Mouse (Mus musculus) gastrocnemius, postnatal 36 days (tissue): ENCODE results near the gene Spout1. TPM values are rescaled to one million over a fixed set of nuclear protein-coding genes. Genes with fewer than 3 reads are reported as not detected.
"Not testable (repeated sequence)": the region's sequence is repeated elsewhere in the genome, so short reads cannot be mapped to it uniquely, and the experiment has no call there.

Experiments used
- DNase-seq, 2 experiments: peaks; one replicate each; pipeline ENCODE4 v3.0.0; 2022
- intact Hi-C: fragments of 180-260 bp; cut with DNase I; formaldehyde crosslinking; loops from one replicate; pipeline ENCODE4 v1.15.1; 2025
- total RNA-seq, 2 experiments: library from RNA; stranded (reverse); gene quantifications; 2 replicates each; pipeline ENCODE4 v1.2.3; 2021

The Spout1 gene
- total RNA-seq, 2 experiments from 2014 or later = 4.5 to 4.8 TPM

GRCm38 (mm10) chr2:30183721-30184120 is 5.5 kb upstream of the Spout1 start:
- DNase-seq = no peak
- intact Hi-C loops = no loop called here

GRCm38 (mm10) chr2:30182424-30182823 is 4.2 kb upstream of the Spout1 start:
- intact Hi-C loops = no loop called here
- no peak for DNase-seq

GRCm38 (mm10) chr2:30178711-30179110 is 452 bp upstream of the Spout1 start:
- not testable (repeated sequence) for DNase-seq
- intact Hi-C loops = loop anchor here (2.0 to 5.0 kb wide), 2 partner anchors 24 to 94 kb away; no protein-coding TSS in a partner anchor

- no peak for DNase-seq
- intact Hi-C loops = loop anchor here (5.0 kb wide), 1 partner anchor 96 kb away; no protein-coding TSS in a partner anchor
Observed at GRCm38 (mm10) chr2:30176561-30176960, 1.7 kb downstream of the Spout1 start.

- intact Hi-C loops = loop anchor here (5.0 kb wide), 1 partner anchor 96 kb away; no protein-coding TSS in a partner anchor
- no peak for DNase-seq
Observed at GRCm38 (mm10) chr2:30175897-30176296, 2.4 kb downstream of the Spout1 start.

- intact Hi-C loops = no loop called here
- DNase-seq = peak in 1 of 2 experiments; percentile 27
Observed at GRCm38 (mm10) chr2:30173541-30174240, 4.6 kb downstream of the Spout1 start.

GRCm38 (mm10) chr2:30171997-30172382 is 6.3 kb downstream of the Spout1 start:
- DNase-seq = no peak
- intact Hi-C loops = no loop called here

GRCm38 (mm10) chr2:30171371-30171996 is 6.8 kb downstream of the Spout1 start, which contains the start of gene Endog:
Gene Endog, plus strand, starts transcription at chr2:30171493.
- intact Hi-C loops = no loop called here
- DNase-seq = peak; percentile 83 to 84

DNA sequence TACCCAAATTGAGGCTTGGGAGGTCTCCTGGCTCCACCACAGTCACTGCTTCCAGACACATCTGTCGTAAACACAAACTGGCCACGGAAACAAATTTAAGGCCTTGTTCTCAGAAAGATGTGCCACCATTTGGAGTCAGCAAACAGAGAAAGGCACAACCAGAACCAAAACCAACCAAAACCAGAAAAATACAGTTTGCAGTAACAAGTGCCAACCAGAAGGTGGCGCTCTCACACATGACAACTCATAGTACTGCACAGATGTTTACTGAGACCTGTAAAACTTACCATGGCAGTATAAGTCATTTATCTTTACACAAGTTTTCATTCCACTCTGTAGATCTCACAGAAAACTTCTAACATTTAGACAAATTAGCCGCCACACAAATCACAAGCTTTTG is 11.6 kb downstream of the Spout1 start:
- intact Hi-C loops = loop anchor here (5.0 kb wide), 1 partner anchor 89 kb away; the partner anchor contains the start of gene Pkn3
- no peak for DNase-seq

- DNase-seq = no peak
- intact Hi-C loops = no loop called here
Observed at GRCm38 (mm10) chr2:30164340-30164932, 13.8 kb downstream of the Spout1 start.

DNA sequence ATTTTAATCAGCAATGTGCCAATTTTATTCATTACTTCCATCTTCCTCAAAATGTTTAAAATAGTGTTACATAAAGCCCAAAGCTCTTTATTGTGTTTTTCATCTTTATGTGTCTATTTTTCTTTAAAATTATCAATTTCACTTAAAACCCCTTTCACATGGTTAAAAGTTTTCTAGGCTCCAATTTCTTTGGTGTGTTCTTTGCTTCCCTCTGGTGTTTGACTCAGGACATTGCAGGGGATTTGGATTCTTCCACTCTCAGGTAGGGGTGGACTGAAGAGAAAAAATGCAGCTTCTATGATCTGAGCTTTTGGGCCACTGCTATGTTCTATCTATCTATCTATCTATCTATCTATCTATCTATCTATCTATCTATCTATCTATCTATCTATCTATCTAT is 16.4 kb downstream of the Spout1 start:
- no peak for DNase-seq
- intact Hi-C loops = no loop called here

DNA sequence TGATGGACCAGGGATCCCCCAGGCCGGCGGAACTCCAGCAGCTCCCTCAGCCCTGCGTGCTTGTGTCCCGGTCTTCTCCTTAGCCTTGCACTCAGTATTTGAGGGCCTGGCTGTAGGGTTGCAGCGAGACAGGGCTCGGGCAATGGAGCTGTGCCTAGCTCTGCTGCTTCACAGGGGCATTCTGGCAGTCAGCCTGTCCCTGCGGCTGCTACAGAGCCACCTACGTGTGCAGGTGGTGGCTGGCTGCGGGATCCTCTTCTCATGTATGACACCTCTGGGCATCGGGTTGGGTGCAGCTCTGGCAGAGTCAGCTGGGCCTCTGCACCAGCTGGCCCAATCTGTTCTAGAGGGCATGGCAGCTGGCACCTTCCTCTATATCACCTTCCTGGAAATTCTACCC is 18.4 kb downstream of the Spout1 start:
- intact Hi-C loops = loop anchor here (2.0 kb wide), 1 partner anchor 31 kb away; no protein-coding TSS in a partner anchor
- DNase-seq = not testable (repeated sequence)

DNA sequence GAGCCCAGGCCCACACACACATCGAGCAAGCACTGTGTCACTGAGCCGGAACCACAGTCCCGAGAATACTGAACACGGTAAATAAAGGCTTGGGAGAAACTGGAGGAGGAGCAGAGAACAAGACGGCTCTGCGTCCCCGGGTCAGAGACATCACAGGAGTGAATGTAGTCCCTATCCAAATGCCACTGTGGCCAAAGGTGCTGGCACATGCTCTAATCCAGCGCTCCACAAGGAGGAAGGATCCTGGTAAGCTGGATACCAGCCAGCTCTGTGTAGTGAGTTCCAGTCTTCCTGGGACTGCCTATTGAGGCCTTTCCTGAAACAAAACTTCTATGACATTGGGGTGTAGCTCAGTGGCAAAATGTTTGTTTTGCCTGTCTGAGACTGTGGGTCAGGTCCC is 25.6 kb downstream of the Spout1 start:
- intact Hi-C loops = no loop called here
- DNase-seq = no peak

DNA sequence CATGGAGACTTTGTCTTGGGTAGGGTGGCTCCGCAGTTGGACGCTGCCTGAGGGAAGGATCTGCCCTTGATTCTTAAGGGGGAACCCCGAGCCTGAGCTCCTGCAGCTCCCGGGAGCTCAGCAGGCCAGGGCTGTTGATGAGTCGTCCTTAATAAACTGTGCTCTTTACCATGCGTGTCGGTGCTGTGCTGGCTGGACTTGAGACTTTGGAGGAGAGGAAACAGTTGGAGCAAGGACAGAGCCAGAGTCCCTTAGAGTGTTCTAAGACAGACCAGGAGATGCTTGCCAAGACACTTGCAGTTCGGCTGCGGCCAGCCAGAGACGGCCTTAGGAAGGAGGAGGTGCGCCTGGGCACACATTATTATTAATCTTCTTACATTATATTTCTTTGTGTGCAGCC is 26.4 kb downstream of the Spout1 start:
- intact Hi-C loops = no loop called here
- no peak for DNase-seq

DNA sequence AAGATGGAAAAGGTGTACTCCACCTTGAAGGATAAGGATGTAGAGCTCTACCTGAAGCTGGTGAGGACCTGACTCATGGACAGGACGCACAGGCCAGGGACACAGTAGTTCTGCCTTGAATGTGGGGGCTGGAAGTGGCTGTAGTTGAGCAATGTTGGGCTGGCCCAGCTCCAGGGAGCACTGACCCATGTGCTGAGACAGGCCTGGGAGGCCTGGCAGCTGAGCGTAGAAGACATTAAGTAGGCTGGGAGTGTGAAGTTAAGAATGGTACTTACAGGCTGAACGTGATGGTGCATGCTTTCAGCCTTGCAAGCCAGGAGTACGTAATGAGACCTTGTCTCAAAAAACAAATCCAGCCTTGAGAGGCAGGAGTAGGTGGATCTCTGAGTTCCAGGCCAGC is 30.8 kb downstream of the Spout1 start:
- peak in 1 of 2 experiments; percentile 40 for DNase-seq
- intact Hi-C loops = no loop called here

GRCm38 (mm10) chr2:30144436-30144835 is 33.8 kb downstream of the Spout1 start:
- no peak for DNase-seq
- intact Hi-C loops = no loop called here

- DNase-seq, intact Hi-C loops: not testable (repeated sequence)
Observed at GRCm38 (mm10) chr2:30140021-30140420, 38.2 kb downstream of the Spout1 start.

DNA sequence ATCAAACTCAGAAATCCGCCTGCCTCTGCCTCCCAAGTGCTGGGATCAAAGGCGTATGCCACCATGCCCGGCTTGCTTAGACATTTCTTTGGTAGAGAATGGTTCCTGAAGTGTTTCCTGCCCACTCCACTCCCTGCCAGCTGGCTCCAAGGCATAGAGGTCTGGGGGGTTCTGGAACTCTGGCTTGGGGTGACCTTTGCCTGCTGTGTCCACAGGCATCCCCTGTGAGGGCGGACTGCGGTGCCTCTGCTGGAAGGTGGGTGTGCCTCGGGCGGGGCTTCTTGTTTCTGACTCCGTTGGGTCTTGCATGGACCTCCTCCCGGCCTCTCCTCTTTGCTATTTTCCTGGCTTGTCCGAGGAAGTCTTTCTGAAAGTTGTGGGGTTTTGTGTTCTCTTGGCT is 41.8 kb downstream of the Spout1 start:
- intact Hi-C loops = no loop called here

GRCm38 (mm10) chr2:30134928-30135620 is 43.2 kb downstream of the Spout1 start:
- intact Hi-C loops = no loop called here
- DNase-seq = no peak

More for the DNA sequence above, 41.8 kb downstream of the Spout1 start:
- DNase-seq = no peak

DNA sequence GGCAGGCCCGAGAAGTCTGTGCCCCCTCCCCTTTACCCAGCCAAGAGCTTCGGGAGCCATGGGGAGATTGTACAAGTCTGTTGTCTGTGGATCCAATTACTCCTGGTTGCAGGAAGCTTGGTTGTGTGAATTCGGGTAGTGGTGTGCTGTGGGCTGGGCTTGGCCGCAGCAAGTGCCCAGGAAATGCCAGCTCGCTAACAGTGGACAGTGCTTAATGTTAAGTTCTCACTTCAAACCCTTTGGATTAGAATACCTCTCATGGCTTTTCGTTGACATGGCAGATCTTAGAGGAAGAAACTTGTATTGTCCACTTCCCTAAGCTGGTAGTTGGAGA is 43.9 kb downstream of the Spout1 start:
- intact Hi-C loops = no loop called here
- no peak for DNase-seq
